Mouse (Mus musculus): ENCODE results near the gene Zfp369.
"Not testable (repeated sequence)": the region's sequence is repeated elsewhere in the genome, so short reads cannot be mapped to it uniquely, and the experiment has no call there.

The Zfp369 gene

GRCm38 (mm10) chr13:65278383-65279341, at the start of gene Zfp369:
TSS of gene Zfp369 (plus strand) at chr13:65278814.
- peak; percentile 93 for DNase-seq (ENCODE audit: low read depth, low spot score)

GRCm38 (mm10) chr13:65237211-65237610, 41.4 kb upstream of the Zfp369 start:
- DNase-seq (ENCODE audit: low read depth, low spot score) = no peak

GRCm38 (mm10) chr13:65240509-65241098, 38.0 kb upstream of the Zfp369 start:
- peak; percentile 98 for DNase-seq (ENCODE audit: low read depth, low spot score)

GRCm38 (mm10) chr13:65241099-65241626, 37.5 kb upstream of the Zfp369 start:
- peak; percentile 86 for DNase-seq (ENCODE audit: low read depth, low spot score)

GRCm38 (mm10) chr13:65241627-65242318, 36.8 kb upstream of the Zfp369 start:
- no peak for DNase-seq (ENCODE audit: low read depth, low spot score)

GRCm38 (mm10) chr13:65242319-65242787, 36.3 kb upstream of the Zfp369 start:
- DNase-seq (ENCODE audit: low read depth, low spot score) = no peak

GRCm38 (mm10) chr13:65243273-65243672, 35.3 kb upstream of the Zfp369 start:
- DNase-seq (ENCODE audit: low read depth, low spot score) = peak; percentile 26

- no peak for DNase-seq (ENCODE audit: low read depth, low spot score)
Observed at GRCm38 (mm10) chr13:65258175-65258954, 20.2 kb upstream of the Zfp369 start.

GRCm38 (mm10) chr13:65259239-65259638, 19.4 kb upstream of the Zfp369 start, which contains the start of gene Gm10775:
TSS of gene Gm10775 (plus strand) at chr13:65259539.
- DNase-seq (ENCODE audit: low read depth, low spot score) = no peak

GRCm38 (mm10) chr13:65262086-65262485, 16.5 kb upstream of the Zfp369 start:
- DNase-seq (ENCODE audit: low read depth, low spot score) = no peak

- no peak for DNase-seq (ENCODE audit: low read depth, low spot score)
Observed at GRCm38 (mm10) chr13:65277994-65278382, 626 bp upstream of the Zfp369 start.

GRCm38 (mm10) chr13:65286771-65287170, 8.2 kb downstream of the Zfp369 start:
- no peak for DNase-seq (ENCODE audit: low read depth, low spot score)

- DNase-seq (ENCODE audit: low read depth, low spot score) = no peak
Observed at GRCm38 (mm10) chr13:65296354-65296753, 17.7 kb downstream of the Zfp369 start.

- DNase-seq (ENCODE audit: low read depth, low spot score) = peak; percentile 46
Observed at GRCm38 (mm10) chr13:65310849-65311248, 32.2 kb downstream of the Zfp369 start.

GRCm38 (mm10) chr13:65311311-65311755, 32.7 kb downstream of the Zfp369 start:
- DNase-seq (ENCODE audit: low read depth, low spot score) = no peak

- DNase-seq (ENCODE audit: low read depth, low spot score) = no peak
Observed at GRCm38 (mm10) chr13:65311826-65312225, 33.2 kb downstream of the Zfp369 start.

- DNase-seq (ENCODE audit: low read depth, low spot score) = not testable (repeated sequence)
Observed at GRCm38 (mm10) chr13:65348501-65348900, 69.9 kb downstream of the Zfp369 start.

- not testable (repeated sequence) for DNase-seq (ENCODE audit: low read depth, low spot score)
Observed at GRCm38 (mm10) chr13:65351768-65352167, 73.2 kb downstream of the Zfp369 start.
